Mouse (Mus musculus): ENCODE measurements around the gene Uvssa.

Gene Uvssa

DNA sequence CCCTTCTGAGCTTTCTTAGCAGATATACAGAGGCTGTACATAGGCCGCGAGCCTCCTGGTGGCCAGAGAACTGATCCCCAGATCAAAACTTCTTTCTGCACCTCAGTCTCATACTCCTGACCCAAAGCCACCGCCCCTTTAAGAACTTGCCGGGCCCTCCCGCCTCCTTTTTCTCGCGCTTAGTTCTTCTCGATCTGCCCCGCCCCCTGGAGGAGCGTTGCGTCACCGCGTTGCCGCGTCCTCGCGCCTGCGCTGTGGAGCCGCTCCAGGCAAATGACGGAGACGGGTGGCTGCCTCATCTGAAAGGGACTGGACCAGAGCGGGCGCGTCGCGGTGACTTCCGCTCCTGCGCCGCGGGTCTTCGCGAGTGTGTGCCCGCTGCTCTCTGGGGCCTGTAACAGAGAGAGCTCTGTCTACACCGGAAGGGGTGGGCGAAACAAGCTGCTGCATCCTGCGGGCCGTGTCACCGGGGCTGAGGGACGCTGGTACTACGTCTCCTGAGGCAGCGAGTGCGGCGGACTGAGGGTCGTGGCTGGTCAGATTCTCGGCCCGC is at the start of gene Uvssa:
TSS of gene Uvssa (plus strand) at position 248 of the 553 bp plus-strand sequence.
- DNase-seq (ENCODE audit: low spot score in 2 of 2): peak; percentile 99 to 100

DNA sequence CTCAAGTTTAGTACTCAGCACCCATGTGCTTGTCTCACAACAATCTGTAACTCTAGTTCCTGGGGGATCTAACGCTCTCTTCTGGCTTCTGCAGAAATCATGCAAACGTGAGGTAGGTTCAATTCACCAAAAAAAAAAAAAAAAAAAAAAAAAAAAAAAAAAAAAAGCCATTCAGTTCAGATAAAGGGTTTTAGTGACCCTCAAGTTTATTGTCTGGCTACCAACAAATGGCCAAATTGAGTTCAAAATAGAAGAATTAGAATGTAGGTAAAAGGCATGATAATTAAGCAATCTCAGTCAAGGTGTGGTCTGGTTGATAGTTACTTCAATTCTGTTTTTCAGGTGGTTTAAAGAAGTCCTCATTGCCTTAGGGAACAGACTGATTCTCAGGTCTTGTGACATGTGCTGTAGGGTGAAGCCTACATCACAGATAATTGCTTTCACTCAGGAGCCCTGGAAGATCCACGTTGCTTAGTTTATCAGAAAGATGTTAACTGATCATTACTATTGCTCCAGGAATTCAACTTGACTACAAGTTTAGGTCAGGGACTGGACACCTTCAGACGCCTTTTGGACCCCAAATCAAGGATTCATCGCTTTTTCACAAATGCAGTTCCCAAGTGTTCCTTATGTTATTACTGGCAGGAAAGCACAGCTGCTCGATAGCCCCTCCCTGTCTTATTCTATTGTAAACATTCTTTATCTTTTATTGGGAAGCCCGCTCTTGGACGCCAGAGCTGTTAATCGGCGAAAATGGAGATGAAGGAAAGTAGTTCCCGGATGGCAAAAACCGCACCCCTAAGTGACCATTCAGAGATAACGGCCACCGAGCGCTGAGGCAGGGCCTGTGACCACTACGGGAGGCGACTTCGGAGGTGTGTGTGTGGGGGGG is 43.7 kb upstream of the Uvssa start:
- no peak for DNase-seq (ENCODE audit: low spot score in 2 of 2)

DNA sequence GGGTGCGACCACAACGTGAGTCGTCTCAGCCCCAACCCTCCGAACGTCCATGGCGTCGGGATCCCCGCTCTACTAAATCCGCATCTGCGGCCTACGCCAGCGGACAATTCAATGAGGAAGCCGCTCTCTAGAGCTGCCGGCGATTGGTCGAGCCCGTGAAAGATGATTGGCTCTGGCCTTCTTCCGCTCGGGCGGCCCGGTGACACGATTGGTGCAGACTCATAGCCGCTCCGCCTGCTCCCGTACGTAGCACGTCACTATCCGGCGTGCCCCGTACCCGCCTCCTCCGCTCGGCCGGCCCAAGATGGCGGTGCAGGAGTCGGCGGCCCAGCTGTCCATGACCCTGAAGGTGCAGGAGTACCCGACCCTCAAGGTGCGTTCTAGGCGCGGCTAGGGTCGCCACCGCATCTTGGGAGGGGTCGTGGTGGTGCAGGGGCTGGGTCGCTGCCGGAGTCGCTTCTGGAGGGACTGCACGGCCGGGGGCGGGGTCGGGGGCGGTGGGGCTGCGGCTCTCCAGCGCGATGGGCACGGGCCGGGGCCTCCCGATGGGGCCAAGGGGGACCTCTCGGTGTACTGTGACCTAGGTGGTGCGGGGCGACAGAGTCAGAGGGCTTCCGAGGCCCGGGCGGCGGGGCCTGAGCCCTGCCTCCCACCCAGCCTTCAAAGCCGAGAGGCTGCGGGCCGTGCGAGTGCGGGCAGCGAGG is 42.9 kb upstream of the Uvssa start, which contains the start of gene Maea:
TSS of gene Maea (plus strand) at position 237 of the 704 bp plus-strand sequence.
- peak; percentile 91 to 92 for DNase-seq (ENCODE audit: low spot score in 2 of 2)

DNA sequence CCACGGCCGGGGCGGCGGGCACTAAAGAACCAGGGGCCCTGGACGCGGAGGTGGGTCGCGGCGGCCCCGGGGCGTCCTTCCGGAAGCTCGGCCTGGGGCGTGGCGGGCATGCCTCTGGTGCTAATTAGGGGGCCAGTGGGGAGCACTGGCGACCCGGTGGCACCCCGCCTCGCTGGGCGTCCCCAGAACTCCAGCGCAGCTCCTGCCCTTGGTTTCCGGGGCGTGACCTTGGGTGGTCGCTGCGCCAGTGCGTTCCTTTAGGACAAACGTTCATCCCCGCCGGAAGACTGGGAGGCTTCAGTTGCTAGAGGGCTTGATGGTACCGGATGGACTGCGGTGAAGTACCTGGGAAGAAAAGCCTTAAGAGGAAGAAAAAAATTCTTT is 42.4 kb upstream of the Uvssa start:
- peak in 1 of 2 experiments; percentile 22 for DNase-seq (ENCODE audit: low spot score in 2 of 2)

DNA sequence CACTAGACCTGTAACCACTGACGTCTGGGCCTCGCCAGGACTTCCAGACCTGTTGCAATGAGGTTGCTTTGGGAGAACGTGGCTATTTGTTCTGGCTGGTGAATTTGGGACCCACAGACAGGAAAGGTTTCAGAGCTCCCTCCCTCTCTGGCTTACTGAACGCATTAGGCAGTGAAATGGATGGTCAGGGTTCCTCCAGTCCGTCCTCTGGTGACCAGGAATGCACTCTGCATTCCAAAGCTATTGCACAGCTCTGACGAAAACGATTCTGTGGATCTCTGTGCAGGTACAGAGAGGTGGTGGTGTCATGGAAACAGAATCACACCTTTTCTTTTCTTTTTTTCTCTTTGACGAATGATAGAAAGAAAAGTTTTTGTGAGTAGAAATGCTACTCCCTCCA is 41.1 kb upstream of the Uvssa start:
- no peak for DNase-seq (ENCODE audit: low spot score in 2 of 2)

DNA sequence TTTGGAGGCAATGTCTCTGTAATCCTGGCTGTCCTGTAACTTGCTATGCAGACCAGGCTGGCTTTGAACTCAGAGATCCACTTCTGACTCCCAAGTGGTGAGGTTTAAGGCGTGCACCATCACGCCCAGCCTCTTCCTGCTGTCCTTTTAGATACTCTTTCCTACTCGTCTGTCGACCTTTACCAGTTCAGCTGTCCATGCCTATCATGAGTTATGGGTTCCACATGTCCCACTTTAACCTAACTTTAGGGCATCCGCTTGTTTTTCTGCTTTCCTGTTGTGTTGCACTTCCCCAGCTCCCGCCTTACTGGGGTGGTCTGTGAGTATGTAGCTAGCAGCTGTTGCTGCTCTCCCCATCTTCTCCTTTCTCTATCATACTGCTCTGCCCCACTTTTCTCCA is 37.2 kb upstream of the Uvssa start:
- DNase-seq (ENCODE audit: low spot score in 2 of 2): no peak

DNA sequence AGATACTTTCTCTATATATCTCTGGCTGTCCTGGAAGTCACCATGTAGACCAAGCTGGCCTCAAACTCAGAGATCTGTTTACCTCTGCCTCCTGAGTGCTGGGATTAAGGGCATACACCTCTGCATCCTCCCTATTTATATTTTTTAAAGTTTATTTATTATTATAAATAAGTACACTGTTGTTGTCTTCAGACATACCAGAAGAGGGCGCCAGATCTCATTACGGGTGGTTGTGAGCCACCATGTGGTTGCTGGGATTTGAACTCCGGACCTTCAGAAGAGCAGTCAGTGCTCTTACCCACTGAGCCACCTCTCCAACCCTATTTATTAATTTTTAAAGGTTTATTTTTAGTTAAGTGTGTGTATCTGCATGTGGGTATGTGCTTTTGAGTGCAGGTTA is 36.1 kb upstream of the Uvssa start:
- DNase-seq (ENCODE audit: low spot score in 2 of 2): peak in 1 of 2 experiments; percentile 5

DNA sequence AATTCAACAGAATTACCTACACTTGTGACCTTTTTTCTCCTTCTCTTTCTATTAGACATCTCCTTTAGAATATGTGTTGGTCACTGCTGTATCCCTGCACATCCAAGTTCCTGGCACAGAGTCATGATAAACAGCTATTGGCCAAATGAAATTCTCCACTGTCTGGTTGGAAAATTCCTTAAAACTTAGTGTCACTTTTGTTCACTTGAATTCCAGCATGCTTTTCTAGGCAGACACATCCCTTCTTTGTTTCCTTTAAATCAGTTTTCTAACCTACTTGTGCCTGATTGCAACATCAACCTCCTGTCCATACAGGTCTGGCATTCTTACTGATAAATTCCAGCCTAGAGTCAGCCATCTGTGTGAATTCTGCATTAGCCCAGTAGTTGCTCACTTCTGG is 35.5 kb upstream of the Uvssa start:
- DNase-seq (ENCODE audit: low spot score in 2 of 2): no peak

DNA sequence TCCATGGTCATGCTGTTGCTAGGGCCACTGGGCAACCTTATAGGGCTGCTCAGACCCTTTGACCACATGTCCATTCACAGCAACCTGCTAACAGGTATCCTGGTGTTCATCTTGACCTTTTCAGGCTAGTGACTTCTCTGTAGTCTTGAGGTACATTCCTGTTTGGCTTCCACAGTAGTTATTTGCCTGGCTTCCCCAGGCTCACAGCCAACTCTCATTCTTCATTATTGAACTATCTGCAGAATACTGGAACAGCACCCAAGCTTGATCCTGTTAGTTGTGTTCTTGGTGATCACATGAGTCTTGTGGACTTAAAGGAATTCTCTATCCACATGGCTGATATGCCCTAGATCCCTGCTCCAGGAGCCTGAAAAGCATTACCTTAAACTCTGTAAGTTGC is 34.8 kb upstream of the Uvssa start:
- no peak for DNase-seq (ENCODE audit: low spot score in 2 of 2)

DNA sequence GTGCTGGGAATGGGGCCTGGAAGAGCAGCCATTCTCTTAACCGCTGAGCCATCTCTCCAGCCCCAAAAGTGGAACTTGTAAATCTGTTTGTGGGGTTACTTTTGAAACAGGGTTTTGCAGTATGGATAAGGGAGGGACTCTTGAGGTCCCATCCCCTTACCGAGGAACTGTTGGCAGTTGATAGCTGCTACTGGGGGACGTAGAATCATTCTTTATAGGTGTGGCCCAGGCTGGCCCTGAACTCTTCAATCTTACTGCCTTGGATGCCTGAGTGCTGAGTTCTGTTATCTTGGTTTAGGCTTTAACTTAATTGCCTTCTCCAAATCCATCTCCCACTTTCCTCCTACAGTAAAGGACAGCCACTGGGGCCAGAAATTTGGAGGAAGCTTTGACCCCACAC is 34.3 kb upstream of the Uvssa start:
- no peak for DNase-seq (ENCODE audit: low spot score in 2 of 2)

DNA sequence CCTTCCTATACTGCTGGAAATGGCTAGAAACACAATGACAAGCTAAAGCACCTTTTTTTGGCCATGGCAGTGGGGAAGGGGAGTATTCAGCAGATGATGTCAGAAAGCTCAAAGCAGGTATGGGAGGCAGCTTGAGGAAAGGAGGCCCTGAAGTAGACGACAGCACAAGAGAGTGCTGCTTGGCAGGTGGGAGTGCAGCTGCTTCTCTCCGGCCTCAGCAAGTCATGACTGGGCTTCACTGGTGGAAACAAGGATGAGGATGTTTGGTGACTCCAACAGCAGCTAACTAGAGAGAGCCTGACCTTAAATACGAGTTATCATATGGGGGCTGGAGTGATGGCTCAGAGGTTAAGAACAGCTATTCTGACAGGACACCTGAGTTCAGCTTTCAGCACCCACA is 30.7 kb upstream of the Uvssa start:
- no peak for DNase-seq (ENCODE audit: low spot score in 2 of 2)

DNA sequence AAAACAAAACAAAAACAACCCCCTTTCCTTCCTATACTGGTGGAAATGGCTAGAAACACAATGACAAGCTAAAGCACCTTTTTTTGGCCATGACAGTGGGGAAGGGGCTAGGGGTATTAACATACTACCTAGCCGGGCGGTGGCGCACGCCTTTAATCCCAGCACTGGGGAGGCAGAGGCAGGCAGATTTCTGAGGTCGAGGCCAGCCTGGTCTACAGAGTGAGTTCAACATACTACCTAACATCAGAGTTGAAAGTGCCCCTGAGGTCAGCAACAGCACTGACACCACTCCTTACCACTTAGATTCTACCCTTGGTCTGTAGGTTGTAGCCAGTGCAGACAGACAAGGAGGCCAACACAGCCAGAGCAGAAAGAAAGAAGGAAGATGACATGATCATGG is 29.1 kb upstream of the Uvssa start:
- DNase-seq (ENCODE audit: low spot score in 2 of 2): no peak

DNA sequence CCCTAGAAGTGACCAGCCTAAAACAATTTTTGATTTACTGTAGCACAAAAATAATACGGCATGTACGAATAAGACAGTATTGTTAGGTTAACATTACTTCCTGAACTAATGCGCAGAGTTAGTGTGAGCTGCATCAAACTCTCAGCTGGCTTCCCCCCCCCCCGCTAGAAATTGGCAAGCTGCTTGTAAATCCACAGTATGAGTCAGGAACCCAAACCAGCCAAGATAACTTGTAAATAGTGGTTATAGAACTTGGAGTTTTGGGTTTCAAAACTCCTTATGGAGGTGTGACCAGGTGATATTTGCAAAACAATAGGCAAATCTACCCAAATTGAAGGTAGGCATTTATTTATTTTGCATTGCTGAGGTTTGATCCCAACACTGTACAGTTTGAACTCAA is 28.6 kb upstream of the Uvssa start:
- DNase-seq (ENCODE audit: low spot score in 2 of 2): no peak

DNA sequence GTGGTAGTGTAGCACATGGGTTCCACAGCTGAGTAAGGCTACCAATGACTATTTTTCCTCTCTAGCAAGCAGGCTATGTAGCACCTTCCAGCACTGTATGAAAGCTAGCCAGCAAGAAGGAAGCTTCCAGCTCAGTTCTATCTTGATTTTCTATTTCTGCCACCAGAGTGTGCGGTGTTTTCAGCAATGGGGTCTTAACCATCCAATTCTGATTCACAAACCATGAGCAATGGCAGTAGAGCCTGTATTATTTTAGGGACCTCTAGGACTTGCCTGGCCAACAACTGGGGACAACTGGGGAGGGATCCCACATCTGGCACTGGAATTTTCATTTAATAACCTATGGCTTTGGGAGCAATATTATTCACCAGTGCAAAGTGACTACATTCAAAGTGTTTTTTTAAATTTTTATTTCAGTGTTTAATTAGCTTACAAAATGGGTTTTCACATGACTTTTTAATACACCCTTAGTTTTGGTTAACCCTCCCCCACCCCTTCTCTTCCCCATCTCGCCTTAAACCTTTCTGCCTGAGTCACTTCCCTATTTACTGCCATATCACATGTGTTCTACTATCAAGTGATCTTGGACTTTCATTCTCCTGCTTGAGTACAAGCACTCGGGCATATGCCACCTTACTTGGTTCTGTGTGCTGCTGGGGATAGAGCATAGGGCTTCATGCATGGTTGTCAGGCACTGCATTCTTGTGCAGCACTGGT is 26.6 kb upstream of the Uvssa start:
- no peak for DNase-seq (ENCODE audit: low spot score in 2 of 2)

DNA sequence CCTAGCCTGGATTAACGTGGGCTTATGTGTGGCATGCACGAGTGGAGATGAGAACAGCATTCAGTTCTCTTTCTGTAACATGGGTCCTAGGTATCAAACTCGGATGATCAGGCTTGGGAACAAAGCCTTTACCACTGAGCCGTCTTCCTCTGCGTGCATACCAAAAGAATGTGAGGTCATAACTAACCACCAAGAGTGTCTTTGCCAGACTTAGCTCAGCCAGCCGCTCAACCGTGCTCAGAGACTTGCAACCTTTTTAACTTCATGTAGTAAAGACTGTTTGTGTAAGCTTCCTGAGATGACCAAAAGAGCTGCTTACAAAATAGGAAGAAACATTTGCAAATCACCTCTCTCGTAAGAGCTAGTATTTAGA is 26.1 kb upstream of the Uvssa start:
- no peak for DNase-seq (ENCODE audit: low spot score in 2 of 2)

DNA sequence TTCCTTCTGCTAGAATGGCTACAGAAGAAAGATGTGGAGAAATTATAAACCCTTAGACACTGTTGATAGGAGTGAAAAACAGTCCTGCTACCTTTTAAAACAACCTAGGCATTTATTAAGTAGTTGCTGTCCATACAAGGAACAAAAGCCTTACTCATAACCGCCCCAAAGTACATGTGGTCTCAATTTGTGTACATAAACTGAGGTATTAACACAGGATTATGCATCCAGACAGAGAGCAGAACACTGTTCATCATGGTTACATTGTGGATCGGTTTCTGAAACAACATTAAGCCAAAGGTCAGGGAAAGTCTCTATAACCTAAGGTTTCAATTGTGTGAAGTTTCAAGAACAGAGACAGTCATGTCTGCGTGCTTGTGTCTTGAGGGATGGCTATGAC is 25.3 kb upstream of the Uvssa start:
- no peak for DNase-seq (ENCODE audit: low spot score in 2 of 2)

DNA sequence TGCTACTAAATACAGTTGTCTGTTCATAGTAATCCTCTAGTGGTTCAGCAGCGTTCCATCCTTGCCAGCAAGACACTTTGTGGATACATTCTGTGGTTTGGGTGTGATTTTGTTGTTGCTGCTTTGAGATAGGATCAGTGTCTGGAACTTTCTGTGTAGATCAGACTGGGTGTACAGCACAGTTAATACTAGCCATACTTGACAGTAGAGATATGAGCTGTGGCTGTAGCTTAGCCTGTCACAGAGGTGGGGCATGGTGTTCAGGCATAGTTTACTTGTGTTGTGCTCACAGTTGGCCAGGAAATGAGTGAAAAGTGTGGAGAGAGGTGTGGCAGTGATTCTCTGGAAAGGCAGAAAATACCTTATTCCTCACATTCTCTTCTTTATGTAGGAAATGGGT is 20.9 kb upstream of the Uvssa start:
- DNase-seq (ENCODE audit: low spot score in 2 of 2): no peak

DNA sequence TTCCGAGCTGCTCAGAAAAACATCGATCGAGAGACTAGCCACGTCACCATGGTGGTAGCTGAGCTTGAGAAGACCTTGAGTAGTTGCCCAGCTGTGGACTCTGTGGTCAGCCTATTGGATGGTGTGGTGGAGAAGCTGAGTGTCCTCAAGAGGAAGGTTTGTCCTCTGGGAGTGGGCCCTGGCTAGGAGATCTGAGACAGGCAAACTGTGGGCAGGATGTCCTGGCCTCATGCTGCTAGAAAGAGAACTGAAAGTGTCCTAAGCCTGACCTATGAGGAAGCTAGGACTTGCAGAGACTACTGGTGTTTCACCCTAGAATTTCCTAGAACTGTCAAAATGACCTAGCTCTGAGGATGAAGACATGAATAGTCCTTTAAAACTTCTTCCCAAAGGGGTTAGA is 19.9 kb upstream of the Uvssa start:
- DNase-seq (ENCODE audit: low spot score in 2 of 2): no peak

DNA sequence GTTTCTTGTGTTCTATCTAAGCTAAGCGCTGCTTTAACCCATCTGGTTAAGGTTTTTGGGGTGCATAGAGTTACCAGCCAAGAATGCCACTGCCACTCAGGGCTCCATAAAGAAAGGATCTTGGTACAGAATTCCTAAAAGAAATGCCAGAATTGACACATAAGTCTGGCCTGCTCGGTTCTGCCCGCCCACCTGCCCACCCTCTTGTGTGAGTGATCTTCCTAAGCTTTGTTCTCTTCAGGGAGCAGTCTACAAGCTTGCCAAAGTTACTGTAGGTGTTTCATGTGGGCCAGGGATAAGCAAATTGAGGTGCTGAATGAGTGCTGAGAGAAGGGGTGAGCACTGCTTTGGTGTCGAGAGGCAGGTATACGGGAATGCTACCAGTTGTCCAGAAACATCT is 15.1 kb upstream of the Uvssa start:
- DNase-seq (ENCODE audit: low spot score in 2 of 2): no peak

DNA sequence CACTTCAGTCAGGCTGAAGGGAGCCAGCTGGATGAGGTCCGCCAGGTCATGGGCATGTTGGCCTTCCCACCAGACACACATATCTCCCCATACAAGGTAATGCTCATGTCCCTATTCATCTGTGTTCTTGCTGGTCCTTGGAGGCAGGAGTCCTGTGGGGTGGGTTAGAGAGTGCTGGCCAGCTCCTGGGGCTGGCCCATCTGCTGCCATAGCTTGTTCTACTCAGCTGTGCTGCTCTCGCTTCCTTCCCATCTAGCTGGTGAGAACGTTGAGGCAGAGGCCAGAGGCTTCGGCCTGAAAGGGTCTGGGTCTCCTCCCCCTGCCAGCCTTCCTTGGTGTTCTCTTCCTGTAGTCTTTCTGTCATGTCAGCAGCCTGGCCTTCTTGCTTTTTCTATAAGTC is 9.7 kb upstream of the Uvssa start:
- no peak for DNase-seq (ENCODE audit: low spot score in 2 of 2)

DNA sequence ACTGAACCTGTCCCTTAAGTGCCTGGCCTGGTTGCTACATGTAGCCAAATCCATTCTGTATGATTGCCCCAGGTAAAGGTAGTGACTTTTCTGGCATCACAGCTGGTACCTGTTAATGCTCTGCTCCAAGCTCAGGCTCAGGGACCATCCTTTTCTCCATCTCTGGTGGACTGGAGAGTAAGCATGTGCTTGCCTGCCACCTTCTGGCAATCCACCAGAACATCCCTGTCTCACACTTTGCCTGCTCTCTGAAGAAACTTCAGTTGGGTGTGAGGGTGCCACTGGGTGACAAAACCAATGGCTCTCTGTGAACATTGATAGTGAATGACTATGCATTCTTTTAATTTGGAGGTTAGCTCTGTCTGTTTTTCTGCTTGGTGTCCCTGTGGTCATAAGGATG is 7.2 kb upstream of the Uvssa start:
- peak in 1 of 2 experiments; percentile 14 for DNase-seq (ENCODE audit: low spot score in 2 of 2)

DNA sequence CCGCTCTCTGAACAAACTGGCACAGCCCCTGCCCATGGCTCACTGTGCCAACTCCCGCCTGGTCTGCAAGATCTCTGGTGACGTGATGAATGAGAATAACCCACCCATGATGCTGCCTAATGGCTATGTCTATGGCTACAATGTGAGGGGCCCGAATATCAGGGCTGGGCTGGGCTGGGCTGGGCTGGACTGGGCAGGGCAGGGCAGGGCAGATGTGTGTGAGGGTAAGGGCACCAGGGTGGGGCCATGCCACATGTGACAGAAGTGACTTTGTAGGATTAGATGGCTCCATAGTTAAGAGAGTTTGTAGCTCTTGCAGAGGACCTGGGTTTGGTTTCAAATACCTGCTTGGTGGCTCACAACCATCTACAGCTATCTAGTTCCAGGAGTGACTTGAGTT is 6.7 kb upstream of the Uvssa start:
- DNase-seq (ENCODE audit: low spot score in 2 of 2): no peak

All from spleen, postnatal 14 days (tissue).